Mouse (Mus musculus) WW6 (cell line): ENCODE measurements around the gene Iqcj.

Source experiments
- DNase-seq: peaks from one replicate; pipeline ENCODE4 v3.0.0-alpha.2; 2013; ENCODE audit warnings: low read depth, low spot score

The Iqcj gene

DNA sequence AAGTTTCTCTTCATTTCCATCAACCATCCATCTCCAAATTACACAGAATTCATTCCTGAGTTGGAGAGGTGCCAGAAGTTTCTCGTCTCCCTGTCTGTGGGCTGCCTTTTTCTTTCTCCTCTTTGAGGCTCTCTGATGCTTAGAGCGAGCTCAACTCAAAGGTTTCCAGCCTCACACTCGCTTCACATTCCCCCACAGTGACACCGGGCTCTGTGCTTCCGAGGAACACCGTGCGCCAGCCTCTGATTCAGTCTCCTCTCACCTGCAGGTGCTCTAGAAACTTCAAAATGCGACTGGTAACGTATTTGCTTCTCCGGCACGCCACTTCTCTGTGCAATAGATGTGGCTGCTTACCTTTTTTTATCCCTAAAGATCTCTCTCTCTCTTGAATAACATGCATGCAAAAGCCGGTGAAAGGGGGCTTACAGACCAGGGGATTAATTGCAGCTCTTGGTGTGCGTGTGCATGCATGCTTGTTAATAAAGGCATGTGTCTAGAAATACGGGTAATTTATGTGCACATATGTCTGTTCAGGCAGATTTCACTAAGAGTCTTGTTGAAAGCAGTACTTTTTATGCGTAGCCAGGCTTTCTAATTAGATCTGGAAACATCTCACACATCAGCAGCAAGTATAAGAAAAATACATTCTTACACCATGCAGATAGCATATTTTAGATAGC lies at the start of gene Iqcj, which contains the start of gene Iqschfp:
Iqcj (plus strand) TSS at position 195 of the 680 bp plus-strand sequence.
Iqschfp (plus strand) TSS at position 207 of the 680 bp plus-strand sequence.
- no peak for DNase-seq

DNA sequence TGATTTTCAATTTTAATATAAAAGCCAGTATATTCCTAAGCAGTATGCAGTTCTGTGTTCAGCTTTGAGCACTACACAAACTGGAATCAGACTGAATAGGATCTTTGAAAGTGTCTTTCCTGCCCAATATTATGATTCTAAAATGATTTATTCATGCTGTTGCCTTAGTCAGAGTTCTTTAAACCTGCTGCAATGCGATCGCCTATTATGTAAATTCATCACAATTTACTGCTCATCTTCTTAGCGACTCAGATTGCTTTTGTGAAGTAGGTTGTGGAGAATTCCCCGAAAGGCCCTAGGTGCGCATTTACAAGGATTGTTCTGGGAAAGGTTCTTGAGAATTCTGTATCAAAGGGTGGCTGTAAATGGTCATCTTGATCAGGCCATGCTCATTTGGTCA lies 39.6 kb upstream of the Iqcj start:
- no peak for DNase-seq

DNA sequence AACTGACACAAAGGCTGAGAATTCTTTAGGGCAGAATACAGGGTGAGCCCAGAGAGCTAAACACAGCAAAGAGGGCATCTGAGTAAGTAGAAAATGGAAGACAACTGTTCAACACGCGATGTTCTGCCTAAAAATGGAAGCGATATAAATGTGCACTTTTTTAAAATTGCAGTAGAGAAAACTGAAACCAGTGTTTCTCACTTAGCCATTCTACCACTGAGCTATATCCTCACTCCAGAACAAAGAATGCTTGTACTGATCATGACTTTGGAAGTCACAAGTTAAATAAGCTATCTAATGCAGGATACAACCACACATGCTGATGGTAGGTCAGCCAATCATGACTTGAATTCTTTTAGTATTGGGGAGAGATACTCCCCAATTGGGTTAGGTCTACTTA lies 30.5 kb upstream of the Iqcj start:
- no peak for DNase-seq

- DNase-seq: no peak
Measured at GRCm38 (mm10) chr3:67867420-67868065, 24.5 kb upstream of the Iqcj start.

- DNase-seq: no peak
Measured at GRCm38 (mm10) chr3:67869424-67869823, 22.6 kb upstream of the Iqcj start.

DNA sequence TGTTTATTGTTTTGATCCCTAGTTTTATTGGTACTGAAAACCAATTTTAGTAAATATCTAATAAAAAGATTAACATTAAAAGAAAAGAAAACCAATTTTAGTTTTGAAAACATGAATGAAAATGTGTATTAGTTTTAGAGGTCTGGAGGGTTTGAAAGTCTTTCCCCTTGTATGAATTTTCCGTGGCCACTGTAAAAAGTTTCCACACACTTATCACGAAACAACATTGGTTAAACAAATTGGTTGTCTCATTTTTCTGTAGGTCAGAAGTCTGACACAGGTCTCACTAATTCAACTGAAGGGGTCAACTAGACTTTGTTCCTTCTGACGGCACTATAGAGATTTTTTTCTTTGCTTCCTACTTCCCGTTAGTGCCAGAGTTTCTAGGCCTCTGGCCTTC lies 14.8 kb upstream of the Iqcj start:
- no peak for DNase-seq

GRCm38 (mm10) chr3:67884335-67884734 lies 7.7 kb upstream of the Iqcj start:
- DNase-seq: no peak

GRCm38 (mm10) chr3:67886176-67886575 lies 5.8 kb upstream of the Iqcj start:
- no peak for DNase-seq

DNA sequence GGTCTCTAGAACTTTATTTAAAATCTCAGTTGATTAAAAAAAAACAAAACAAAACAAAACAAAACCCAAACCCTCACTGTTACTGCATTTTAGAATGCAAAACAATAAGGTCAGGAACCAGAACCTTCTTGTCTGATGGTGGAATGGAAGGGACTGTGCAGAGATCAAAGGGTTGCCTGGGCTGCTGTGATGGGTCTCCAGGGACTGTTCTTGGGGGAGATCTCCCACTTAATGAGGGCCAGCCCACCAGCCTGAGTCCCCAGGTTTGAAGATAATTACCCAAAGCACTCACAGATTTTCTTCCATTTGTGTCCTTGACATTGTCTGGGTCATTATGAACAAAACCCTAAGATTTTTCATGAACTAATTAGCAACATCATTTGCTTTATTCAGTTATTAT lies 4.8 kb upstream of the Iqcj start:
- no peak for DNase-seq

DNA sequence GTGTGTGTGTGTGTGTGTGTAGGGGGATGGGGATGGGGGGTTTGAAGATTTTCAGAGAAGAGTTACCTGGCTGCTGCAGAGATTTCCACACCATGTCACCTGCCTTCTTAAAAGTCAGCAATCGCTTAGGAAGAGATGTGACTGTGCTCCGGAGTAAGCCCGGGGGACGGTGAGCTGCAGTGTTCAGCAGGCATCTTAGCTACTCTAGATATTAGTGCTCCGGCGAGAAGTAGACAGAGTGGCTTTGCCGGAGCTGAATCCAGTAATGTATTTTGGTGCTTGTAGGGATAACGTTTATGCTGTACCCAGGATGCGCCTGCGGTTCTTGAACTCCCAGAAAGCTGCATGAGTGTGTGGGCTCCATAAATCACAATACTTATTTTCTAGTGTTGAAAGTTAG lies 748 bp downstream of the Iqcj start:
- no peak for DNase-seq

GRCm38 (mm10) chr3:67902517-67902916 lies 10.5 kb downstream of the Iqcj start:
- DNase-seq: no peak

DNA sequence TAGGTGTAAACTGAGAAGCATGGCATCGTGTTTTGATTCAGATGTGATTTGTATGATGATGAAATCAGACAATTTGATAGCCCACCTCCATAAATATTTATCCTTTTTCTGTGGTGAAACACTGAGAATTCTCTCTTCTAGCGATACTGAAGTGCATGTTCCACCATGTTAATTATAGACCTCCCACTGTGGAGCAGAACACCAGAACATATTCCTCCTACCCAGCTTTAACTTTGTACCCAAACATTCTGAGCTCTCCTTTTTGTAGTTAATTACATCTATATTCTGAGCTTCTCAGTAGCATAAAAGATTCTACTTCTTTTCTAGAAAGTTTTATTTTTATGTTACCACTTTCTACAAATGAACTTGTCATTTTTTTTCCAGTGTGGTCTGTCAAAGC lies 16.6 kb downstream of the Iqcj start:
- no peak for DNase-seq

DNA sequence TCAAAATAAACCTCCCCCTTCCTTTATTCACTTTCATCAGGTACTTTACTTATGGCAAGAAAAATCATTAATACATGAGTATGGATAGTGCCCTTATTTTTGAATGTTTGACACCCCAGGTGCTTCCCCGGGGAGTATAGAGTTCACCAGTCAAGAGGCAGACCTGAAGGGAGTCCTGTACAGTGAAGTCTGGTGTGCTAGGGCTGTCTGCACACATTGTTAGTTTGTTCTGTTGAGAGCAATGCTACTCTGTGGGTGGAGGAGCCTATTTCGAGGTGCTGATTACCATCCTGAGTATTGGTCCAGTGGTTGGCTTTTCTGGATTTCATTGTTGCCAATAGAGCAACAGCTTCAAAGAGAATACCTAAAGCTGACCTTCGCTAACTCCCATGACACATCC lies 26.1 kb downstream of the Iqcj start:
- no peak for DNase-seq

DNA sequence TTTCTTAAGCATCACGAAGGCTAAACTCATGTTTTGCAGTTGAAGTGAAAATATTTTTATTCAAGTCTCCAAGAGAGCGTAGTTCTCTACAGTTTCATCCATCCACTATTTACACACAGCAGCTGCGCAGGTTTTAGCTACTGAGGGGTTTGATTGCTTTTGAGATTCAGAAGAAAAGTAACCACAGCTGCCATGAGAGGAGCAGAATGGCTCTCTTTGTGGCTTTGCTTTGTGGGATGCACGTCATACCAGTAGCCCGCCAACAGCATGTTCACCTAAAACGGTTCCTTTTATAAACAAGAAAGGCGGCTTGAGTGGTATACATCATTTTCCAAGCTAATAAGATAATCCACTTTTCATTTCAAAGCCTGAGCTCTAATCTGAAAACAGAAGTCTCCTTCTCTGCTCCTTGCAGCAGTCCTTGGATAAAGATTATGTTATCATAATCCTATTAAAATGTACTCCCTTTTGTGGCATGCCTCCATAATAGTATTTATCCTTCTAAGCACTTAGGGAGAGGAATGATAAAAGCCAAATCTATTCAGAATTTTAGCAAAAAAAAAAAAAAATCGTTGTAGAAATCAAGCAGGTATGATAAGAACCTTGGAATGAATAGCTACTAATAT lies 26.7 kb downstream of the Iqcj start:
- no peak for DNase-seq

- DNase-seq: no peak
Measured at GRCm38 (mm10) chr3:67923095-67923494, 31.1 kb downstream of the Iqcj start.

DNA sequence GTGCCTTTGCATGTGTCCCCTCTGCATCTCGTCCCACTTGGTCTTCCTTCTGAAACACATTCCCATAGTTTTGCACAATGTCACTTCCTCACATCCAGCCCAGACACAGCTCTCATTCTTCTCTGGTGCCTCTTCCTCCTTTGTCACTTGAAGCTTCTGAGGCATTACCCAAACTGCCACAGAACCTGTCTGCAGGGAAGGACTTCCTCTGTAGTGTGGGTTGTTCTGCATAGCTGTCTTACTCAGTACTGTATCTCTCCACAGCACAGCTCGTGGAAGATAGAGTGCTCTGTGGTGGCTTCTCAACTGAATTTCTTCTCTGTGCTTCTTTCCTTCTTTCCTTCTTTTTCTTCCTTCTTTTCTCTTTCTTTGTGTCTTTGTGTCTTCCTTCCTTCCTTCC lies 33.4 kb downstream of the Iqcj start:
- DNase-seq: no peak

GRCm38 (mm10) chr3:67930424-67931133 lies 38.6 kb downstream of the Iqcj start:
- DNase-seq: no peak

GRCm38 (mm10) chr3:67931181-67931580 lies 39.2 kb downstream of the Iqcj start:
- DNase-seq: no peak

DNA sequence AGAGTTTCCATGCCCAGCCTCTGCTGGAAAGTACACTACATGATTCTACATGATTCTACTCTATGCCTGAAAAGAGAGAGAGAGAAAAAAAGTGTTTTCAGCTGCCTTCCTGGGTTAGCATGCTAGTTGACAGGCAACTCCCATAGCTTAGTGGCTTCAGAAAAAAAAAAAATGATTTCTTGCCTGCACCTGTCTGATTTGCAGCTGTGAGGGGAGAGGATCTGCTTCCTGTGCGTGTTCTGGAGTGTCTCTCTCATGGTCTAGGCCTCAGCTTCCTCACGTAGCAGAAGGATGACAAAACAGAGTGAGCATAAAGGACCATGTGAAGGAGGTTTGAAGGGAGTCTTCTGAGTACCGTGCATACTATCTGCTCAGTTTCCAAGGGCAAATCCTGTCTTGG lies 39.9 kb downstream of the Iqcj start:
- no peak for DNase-seq

DNA sequence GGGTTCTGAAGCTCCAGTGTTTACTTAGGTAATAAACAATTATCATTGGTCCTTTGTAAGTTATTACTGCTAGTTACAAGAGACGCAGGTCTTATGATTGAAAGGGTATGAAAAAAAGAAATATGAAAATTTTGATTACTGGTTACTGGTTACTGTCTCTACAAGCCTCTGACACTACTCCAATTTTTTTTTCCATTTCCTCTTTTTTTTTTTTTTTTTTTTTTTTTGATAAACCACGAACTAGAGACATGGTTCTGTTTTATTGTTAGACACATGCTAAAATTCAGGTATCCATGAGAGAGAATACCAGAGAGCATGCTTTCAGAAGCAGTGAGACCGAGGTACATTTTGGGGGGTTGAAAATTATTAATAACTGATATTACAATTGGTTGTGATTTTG lies 43.8 kb downstream of the Iqcj start:
- DNase-seq: no peak

DNA sequence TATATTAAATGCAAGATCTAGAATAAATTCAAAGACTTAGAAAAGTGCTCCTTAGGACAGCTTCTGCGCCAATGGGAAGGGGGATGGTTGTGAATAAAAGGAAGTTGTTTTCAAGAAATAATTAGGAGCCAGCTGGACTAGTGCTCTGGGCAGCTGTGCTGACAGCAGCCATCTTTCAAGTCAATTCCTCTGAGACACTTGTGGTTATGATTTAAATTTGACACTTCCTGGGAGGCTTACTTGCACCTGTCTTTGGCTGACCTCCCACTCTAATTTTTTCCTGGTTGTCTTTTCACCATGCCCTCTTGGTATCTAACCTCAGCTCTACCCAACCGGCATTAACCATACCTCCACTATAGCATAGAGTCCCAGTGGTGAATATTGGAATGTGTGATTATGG lies 55.0 kb downstream of the Iqcj start:
- DNase-seq: no peak

DNA sequence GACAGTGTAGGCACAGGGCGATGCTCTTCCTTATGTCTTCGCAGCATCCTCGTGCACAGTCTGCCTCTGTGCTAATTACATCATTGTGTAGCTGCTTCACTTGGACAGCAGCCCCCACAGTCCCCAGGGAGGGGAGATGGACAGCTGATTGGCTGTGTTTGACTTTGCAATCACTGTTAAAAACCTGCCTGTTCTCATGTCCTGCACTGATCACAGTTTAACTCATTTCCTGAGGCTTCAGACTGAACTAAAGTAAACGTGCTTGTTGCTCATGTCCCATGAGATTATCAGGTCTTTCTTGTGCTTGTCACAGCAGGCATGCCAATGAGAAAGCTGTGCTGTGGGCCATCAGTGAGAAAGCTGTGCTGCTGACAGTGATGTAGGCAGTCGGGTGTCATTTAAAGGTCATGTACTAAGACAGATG lies 60.5 kb downstream of the Iqcj start:
- DNase-seq: no peak
